Mouse (Mus musculus): Measurements from ENCODE around the gene Fbxo46. TPM values are rescaled to one million over a fixed set of nuclear protein-coding genes. Genes with fewer than 3 reads are reported as not detected.
"Not testable (repeated sequence)": the region's sequence is repeated elsewhere in the genome, so short reads cannot be mapped to it uniquely, and the experiment has no call there.

Fbxo46 gene
- polyA plus RNA-seq, 1 experiment, result 7.9 TPM

DNA sequence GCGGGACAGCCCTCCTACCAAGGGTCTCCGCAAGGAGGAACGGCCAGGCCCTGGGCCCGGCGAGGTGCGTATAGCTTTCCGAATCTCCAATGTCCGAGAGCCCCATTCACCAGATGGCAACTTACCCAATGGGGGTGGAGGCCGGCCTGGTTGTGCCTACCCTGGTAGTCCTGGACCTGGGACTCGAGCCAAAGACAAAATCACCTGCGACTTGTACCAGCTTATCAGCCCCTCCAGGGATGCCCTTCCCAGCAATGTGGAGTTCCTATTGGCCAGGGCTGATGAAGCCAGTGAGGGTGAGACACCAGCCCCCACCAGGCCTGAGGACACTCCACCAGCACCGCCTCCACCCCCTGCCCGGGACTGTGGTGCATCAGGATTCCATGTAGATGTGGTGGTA, 16.5 kb downstream of the Fbxo46 start:
- no peak for DNase-seq (ENCODE audit: low read depth)

DNA sequence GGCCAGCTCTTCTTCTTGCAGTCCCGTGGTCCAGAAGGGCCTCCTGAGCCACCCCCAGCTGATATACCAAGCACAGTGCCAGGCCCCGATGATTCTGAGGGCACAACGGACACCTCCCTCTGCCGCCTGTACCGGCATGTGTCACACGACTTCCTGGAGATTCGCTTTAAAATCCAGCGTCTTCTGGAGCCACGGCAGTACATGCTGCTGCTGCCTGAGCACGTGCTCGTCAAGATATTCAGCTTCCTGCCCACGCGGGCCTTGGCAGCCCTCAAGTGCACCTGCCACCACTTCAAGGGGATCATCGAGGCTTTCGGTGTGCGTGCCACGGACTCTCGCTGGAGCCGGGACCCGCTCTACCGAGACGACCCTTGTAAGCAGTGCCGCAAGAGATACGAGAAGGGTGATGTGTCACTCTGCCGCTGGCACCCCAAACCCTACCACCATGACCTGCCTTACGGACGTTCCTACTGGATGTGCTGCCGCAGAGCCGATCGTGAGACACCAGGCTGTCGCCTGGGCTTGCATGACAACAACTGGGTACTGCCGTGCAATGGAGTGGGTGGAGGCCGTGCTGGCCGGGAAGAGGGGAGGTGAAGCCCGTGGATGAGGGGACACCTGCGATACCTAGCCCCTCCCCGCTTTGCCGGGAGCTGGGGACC, 17.1 kb downstream of the Fbxo46 start:
- no peak for DNase-seq (ENCODE audit: low read depth)

DNA sequence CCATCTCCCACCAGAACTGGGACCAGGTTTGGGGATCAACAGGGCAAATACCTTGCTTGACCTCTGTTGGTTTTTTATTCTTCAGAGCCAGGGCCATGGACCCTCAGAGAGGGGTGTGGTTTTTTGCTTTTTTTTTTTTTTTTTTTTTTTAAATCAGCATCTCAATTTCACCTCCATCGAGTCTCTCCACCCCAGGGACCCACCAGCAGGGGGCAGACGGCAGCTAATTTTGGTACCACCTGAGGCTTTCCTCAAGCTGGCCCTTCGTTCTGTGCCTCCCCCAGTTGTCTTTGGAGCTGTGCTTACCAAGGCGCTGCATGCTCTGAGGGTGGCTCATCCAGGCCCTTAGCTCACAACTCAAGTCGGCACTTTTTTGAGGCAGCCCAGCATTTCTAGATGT, 17.7 kb downstream of the Fbxo46 start:
- DNase-seq (ENCODE audit: low read depth), result no peak

DNA sequence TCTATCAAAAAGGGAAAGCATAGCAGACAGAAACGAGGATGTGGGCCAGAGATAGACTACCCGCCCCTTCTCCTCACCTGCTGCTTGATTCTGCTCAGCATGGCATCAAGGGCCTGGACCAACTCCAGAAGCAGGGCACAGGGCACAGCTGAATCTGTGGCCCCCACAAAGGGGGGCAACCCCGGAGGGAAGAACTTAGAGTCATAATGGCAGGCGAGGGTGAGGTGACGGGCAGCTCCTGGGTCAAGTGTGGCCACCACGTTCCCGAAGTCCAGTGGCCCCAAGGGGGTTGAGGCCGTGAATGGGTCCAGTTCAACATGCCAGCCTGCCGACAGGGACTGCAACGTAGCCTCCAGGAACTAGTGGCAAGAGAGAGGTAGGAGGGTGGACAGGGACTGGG, 27.1 kb downstream of the Fbxo46 start:
- DNase-seq (ENCODE audit: low read depth), result no peak

DNA sequence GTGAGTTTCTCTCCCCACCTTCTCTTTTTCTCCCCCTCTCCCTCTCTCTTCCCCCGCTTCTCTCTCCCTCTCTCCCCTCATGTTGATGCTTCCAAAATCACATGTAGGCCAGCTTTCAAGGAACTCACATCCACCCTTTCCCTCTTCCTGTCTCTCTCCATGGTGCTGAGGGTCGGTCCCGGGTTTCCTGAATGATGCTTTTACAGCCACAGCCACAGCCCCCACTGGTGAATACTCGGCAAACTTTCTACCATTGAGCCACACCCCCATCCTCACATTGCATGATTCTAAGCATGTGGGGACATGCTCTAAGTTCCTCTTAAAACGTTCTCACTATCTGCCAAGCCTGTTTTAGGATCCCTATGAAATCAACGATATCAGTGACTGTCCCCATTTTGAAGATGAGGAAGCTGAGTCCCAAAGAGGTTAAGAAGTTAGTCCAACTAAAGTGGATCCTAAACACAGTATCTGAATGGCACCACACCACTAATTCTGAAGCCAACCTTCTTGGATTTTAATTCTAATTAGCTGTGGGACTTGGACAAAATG, 27.9 kb downstream of the Fbxo46 start:
- no peak for DNase-seq (ENCODE audit: low read depth)

DNA sequence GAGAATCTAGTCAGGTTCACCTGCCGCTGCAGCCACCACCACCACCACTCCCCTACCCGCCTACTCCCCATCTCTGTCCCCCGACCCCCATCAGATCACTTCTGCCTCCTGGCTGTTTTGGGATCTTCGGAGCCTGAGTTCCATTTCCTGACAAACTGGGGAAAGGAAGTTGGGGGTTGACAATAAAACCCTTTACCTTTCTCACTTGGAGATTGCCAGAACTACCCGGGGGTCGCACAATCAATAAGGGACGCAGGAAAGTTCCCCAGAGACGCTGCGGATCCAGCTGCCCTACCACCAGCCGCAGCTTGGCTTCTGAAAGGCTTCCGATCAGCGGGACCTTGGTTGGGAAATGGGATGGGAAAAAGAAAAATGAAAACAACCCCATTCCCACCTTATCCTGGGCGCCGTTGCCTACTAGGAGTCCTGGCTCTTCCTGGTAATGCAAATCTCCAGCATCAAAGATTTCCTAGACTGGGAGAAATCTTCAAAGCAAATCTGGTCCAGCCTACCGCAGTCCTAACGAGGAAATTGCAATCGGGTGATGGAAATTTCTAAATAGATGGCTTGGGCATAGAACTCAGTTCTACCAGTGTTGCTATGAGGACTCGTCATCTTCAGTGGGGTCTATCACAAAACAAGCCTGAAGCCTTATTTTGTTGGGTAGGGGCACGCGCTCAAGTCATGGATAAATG, 28.7 kb downstream of the Fbxo46 start:
- DNase-seq (ENCODE audit: low read depth), result no peak

DNA sequence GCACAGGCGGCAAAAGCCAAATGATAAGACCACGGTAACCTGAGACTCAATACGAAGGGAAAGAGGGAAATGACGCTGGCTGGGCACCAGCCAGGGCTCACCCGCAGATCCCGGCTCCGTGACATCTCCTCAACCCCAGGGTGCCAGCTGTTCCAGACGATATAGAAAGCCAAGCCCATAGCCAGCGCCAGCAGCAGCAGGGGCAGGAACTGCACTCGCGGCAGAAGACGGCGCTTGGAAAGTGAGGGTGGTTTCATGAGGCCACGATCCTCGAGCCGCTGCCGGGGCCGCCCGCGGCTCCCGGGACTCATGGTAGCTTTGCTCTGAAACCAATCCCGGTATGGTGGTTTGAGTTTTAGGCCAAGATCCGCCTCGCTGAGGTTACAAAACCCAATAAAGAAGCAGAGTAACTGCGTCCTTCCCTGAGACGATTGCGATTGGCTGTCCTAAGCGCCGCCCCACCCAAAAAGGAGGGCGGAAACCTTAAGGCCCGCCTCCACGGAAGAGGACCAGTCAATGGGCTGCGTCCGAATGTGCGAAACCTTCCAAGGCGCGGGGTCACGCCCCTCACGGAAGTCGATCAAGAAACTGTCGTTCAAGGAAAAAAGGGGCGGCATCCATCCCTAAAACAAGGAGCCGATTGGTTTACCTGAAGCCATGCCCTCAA, 29.3 kb downstream of the Fbxo46 start, which contains the start of gene Qpctl:
TSS of gene Qpctl (minus strand) at position 417 of the 667 bp plus-strand sequence.
- peak; percentile 99 for DNase-seq (ENCODE audit: low read depth)

DNA sequence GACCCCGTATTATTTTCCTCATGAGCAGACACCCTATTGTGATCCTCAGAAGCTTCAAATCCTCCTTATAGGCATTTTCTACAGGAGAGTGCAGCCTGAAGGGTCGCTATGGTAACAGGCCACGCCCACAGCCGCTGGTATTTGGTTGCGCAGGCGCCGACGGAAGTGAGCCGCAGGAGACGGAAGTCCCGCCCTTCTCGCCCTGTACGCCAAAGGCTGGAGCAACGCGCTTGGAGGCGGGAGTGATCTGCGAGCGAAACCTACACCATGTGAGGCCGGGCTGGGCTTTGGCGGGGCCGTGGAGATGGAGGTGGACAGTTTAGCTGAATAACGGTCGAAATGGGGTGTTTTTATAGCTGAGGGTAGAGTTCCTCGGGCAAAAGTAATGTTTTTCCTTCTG, 30.0 kb downstream of the Fbxo46 start, which contains the start of gene Snrpd2:
TSS of gene Snrpd2 (plus strand) at position 97 of the 400 bp plus-strand sequence.
- DNase-seq (ENCODE audit: low read depth), result no peak

DNA sequence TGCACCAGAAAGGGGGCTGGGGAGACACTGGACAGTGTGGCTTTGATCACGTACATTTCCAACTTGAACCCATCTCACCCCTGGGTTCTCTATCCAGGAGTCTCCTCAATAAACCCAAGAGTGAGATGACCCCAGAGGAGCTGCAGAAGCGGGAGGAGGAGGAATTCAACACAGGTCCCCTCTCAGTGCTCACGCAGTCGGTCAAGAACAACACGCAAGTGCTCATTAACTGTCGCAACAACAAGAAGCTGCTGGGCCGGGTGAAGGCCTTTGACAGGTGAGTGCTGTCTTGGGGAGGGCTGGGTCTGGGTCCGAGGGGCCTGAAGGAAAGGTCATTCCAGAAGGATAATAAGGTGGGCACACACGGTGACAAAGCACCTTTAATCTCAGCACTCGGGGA, 31.5 kb downstream of the Fbxo46 start:
- not testable (repeated sequence) for DNase-seq (ENCODE audit: low read depth)

DNA sequence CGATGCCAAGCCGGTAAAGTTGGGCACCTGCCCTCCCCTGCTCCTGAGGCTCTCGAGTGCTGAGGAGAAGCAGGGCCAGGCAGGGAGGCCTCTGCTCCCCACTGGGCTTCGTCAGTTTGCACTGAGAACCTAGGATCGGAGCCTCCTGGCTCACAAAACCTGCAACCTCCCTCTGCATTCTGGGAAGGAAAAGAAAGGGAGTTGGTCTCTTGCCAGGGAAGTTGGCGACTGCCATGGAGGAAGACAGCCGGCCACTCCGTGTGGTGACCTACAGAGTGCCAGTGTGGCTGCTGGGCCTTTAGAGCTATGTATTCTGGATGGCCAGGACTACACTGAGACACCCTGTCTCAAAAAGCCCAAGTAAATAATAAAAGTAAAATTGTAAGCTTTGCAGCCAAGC, 35.1 kb downstream of the Fbxo46 start:
- no peak for DNase-seq (ENCODE audit: low read depth)

DNA sequence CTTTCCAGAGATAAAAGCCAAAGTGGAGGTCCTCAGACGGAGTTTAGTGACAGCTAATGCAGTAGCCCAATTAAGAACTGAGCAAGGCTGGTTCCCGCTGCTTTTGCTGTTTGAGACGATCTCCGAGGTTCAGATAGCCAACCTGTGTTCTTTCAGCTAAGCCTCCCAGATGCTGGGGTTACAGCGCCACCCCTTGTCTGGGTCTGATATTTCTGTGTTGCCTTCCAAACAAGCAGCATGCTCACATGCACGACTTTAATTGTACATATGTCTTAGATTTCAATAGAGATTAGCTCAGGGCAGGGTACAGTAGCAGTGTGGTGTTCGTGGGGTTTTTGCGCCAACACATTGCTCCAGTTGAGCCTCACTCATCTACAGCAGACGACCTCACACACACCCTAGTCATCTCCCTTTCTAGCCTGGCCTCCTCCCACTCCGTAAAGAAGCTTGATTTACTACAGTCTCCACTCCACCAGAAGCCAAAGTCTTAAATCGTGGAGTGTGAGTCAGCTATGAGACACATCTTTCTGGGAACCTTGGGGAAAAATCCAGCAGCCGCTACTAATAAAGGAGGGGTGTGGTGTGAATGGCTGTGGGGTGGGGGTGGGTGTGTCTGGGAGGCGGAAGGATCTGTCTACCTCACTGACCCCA, 36.3 kb downstream of the Fbxo46 start:
- no peak for DNase-seq (ENCODE audit: low read depth)

DNA sequence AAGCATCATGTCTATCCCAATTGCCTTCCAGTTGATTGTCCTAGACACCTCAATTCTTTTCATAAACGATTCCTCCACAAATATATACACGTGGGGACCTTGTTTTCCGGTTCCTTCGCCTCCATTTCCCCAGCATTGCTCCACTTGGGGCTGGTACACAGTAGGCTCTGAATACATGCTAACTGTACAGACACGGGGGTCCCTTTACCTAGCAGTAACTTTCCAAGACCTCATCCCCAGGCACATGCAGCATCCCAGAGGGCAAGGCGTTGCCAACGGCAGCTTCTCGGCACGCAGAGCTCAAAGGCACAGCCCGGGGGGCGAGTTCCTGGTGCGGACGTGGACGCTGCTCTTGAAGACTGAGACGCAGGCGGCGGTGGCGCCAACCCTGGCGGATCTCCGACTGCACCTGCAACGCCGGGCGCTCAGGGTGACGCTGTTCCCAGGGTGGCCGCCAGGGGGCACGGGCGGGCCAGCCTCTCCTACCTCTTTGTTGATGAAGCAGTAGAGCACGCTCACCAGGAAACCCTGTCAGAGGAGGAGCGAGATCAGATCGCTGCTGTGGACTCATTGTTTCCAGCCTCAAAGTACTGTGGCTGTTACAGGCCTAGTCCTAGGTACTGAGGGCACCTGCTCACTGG, 37.6 kb downstream of the Fbxo46 start:
- no peak for DNase-seq (ENCODE audit: low read depth)

DNA sequence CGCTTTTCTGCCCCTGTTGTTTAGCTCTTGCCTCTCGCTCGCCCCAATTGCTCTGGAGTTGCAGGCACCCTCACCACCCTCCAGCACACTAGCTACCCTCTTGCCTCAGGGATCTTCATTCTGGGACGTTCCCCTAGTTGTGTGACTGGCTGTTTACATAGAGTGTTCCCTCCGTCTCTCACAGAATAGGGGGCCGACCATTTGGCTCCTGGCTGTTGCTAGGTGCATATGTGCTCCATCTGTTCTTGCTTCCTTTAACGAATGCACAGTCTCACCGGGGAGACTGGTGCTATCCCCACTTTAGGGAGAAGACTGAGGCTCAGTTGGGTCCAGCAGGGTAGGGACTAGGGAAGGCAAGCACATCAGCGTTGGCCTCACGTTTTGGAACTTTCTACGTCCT, 38.9 kb downstream of the Fbxo46 start:
- no peak for DNase-seq (ENCODE audit: low read depth)

DNA sequence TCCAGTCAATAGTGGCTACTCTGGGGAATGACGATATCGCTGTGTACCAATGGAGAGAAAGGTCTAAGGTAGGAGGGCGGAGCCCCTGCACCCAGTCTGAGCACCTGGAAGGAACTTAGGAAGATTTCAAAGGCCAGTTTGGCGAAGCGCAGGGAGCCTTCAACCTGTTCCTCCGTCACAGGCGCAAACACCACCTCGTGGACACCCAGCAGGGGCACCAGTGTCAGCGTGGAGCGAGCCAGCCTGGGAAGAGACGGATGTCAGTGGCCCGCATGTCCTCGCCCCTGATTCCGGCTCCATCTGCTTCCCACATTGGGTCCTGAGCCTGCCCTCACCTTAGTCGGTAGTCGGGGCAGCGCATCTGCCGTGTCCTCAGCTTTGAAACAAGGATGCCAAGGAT, 39.8 kb downstream of the Fbxo46 start:
- DNase-seq (ENCODE audit: low read depth), result no peak

DNA sequence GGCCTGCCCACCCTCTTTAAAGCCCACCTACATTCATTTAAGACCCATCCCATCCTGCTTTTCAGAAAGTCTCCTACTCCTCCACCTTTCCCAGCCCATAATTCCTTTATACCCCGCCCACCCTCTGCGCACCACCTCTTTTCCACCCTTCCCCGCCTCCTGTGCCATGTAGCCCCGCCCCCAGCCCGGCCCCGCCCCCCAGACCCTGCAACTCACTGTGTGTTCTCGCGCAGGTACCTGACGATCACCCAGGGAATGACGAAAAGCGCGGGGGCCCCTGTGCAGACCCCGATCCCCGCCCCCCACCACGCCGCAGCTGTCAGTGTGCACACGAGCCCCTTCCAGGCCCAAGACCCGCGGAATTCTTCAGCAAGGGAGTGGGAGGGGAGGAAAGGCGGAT, 40.5 kb downstream of the Fbxo46 start:
- DNase-seq (ENCODE audit: low read depth), result no peak

DNA sequence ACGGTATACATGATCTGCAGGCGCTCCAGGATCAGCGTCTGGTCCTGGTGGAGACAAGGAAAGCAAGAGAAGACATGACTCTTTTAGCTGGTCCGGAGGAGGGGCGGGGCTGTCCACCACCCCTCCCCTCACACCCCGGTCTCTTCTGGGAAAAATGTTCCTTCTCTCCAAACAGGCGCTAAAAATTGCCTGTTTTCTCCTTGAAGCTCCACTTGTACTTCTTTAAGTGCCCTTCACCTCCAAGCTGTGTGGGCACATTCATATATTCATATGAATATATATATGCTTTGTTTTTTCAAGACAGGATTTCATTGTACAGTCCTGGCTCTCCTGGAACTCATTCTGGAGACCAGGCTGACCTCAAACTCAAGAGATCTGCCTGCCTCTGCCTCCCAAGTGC, 43.3 kb downstream of the Fbxo46 start:
- DNase-seq (ENCODE audit: low read depth), result no peak

DNA sequence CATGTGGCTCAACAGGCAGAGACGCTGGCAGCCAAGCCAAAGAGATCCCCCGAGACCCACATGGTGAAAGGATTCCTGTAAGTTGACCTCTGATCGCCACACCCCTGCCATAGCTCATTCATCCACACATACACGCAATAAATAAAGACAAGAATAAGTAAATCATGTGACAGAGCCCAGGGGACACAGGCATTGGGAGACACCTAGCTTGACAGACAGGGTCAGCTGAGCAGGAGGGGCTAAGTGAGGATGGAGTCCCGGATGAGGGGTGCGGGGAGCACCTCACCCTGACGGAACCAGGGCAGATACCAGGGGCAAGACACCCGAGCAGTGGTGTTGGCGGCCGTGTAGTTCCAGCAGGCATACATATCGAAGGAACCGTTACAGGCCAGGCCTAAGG, 44.1 kb downstream of the Fbxo46 start:
- no peak for DNase-seq (ENCODE audit: low read depth)

DNA sequence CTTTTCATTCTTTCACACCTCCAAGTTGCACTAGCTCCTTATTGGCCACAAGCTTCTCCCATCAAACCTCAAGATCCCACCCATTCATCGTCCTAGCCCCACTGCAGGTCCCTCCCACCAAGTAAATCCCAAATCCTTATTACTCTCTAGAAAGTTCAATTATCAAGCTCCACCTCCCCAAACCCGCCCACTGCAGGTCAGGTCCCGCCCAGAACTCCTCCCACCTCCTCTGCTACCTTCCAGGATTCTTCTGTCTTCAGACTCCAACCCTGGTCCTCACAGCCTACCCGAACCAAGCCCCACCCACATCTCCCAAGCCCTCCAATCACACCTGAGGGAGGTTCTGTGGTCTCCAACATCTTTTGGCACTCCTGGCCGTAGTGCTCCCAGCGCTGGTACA, 44.5 kb downstream of the Fbxo46 start:
- DNase-seq (ENCODE audit: low read depth), result no peak

DNA sequence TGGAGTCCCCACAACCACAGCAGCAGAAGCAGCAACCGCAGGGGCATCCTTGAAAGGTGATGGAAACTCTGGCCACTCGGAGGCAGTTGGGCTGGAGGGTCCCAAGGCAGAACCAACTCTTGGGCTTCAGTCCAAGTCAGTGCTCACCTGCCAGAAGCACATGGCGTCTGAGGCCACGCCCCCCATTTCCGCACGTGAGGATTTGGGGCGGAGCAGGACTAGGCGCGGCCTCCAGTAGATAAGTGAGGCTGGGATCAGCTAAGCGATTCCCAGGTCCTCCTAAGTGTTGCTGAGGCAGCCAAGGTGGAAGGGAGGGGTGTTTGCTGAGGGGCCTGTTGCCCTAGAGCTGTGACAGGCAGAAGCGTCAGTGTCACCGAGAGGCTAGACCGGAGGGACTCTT, 45.3 kb downstream of the Fbxo46 start:
- no peak for DNase-seq (ENCODE audit: low read depth)

DNA sequence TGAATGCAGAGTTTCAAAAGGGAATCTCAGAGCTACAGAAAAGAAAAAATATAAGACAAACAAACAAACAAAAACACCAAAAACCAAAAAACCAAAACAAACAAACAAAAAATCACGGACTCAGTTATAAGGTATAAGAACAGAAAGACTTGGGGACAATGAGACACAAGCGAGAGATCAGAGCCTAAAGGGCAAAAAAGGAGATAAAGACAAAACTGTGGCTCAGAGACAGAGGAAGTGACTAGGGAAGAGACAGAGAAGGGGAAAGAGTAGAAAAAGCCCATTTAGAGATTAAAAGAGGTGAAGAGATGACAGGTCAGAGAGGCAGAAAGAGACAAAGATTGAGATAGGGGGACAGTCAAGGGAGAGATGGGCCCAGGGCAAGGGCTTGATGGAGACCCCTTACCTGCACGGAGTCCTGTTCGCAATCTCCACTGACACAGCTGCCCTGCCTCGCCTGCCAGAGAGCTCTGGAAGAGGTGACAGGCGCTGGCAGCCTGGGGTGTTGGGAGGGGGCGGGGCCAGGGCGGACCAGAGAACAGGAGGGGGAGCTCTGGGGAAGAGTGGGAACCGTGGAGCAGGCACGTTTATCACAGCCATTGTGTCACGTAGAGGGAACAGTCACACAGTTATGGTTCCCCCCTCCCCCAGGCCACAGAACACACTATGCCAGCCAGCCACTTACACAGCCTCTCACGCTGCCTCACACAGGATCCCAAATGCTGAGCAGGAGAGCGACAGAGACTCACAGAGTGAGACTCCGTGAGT, 46.2 kb downstream of the Fbxo46 start, which contains the start of gene Gipr:
TSS of gene Gipr (minus strand) at position 472 of the 768 bp plus-strand sequence.
- DNase-seq (ENCODE audit: low read depth), result no peak

DNA sequence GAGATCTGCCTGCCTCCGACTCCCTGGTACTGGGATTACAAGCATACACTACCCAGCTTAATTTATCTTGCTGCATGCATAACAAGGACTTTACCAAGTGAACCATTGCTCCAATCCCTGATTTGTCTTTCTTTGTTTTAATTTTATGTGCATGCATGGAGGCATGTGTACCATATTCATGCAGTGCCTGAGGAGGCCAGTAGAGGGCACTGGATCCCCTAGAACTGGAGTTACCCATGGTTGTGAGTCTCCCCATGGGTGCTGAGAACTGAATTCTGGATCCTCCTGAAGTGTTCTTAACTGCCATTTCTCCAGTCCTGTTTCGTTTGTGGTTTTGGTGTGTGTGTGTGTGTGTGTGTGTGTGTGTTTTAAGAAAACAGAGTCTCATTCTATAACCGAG, 47.3 kb downstream of the Fbxo46 start:
- no peak for DNase-seq (ENCODE audit: low read depth)

All from gonadal fat pad, adult 2 months (tissue).